Mouse (Mus musculus) intestine, embryonic 15.5 days (tissue): Measurements from ENCODE around the gene Chad. TPM values are rescaled to one million over a fixed set of nuclear protein-coding genes. Genes with fewer than 3 reads are reported as not detected.

Source experiments
- ATAC-seq: fragments of 200-750 bp; cut with Nextera tagmentation; 2 replicates; pipeline ENCODE4 v1.8.0; 2017; ENCODE audit warnings: moderate TSS enrichment, moderate library complexity
- H3K27ac ChIP-seq: fragments of 300-500 bp; sonication (generic); 2 replicates; pipeline ENCODE4 v1.5.1; 2015; ENCODE audit warnings: mild to moderate bottlenecking, inconsistent platforms
- H3K27me3 ChIP-seq: fragments of 300-500 bp; sonication (generic); replicated peaks from 2 replicates; pipeline ENCODE4 v1.6.1; 2015; ENCODE audit warnings: inconsistent platforms
- H3K36me3 ChIP-seq: fragments of 300-500 bp; sonication (generic); 2 replicates; pipeline ENCODE4 v1.6.1; 2015; ENCODE audit warnings: inconsistent platforms
- H3K4me1 ChIP-seq: fragments of 300-500 bp; sonication (generic); replicated peaks from 2 replicates; pipeline ENCODE4 v1.6.1; 2015; ENCODE audit warnings: inconsistent platforms
- H3K4me2 ChIP-seq: fragments of 300-500 bp; sonication (generic); replicated peaks from 2 replicates; pipeline ENCODE4 v1.6.1; 2015; ENCODE audit warnings: mild to moderate bottlenecking, inconsistent platforms
- H3K4me3 ChIP-seq: fragments of 300-500 bp; sonication (generic); replicated peaks from 2 replicates; pipeline ENCODE4 v1.5.1; 2015; ENCODE audit warnings: inconsistent platforms
- H3K9ac ChIP-seq: fragments of 300-500 bp; sonication (generic); 2 replicates; pipeline ENCODE4 v1.6.1; 2015; ENCODE audit warnings: inconsistent platforms
- H3K9me3 ChIP-seq: fragments of 300-500 bp; sonication (generic); 2 replicates; pipeline ENCODE4 v1.6.1; 2016; ENCODE audit warnings: inconsistent platforms
- WGBS: fragments of 180-500 bp; shearing (Covaris S2); methylation state at CpG from one replicate; pipeline ENCODE4 v1.1.7; 2015; 5-methylcytosine and 5-hydroxymethylcytosine counted together
- polyA plus RNA-seq: library from polyadenylated mRNA; unstranded; fragments of >200 nt; fragmentation: Nextera tagmentation; extraction: Ambion mirVana; gene quantifications from 2 replicates; pipeline ENCODE4 v1.2.1, GENCODE M21; 2015

The Chad gene
- polyA plus RNA-seq, 1 experiment from 2014 or later: 1.4 TPM

DNA sequence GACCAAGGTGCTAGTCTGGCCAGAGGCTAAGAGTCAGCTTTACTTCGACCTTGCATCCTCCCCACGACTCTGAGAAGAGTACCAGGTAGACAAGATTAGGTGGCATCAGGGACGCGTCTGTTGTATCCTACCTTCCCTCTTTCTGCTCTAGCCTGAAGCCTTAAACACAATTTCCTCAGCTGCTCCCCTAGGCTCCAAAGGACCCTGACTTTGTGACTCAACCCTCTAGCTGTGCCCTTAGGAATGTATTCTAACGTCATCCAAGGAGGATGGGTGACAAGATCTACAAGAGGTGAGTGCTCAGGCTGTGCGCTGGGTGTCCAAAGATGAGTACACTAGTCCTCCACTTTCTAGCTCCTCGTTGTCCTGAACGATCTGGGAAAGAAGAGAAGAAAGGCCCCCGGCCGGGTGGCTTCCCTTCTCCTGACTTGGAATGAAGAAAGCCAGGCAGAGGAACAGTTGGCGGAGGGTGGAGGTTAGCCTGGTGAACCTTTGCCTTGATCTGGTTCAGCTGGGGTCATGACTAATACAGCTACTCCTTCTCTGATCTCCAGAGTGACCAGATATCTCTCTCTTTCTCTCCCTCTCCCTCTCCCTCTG is 37.6 kb downstream of the Chad start:
- Histone ChIP-seq H3K27me3 (no peaks in the 10 kb centered on the region), H3K36me3 (no peaks in the 10 kb centered on the region), H3K4me3 (no peak overlapping the region), H3K4me1 (peaks cover 12% of the 10 kb centered on the region), H3K9me3 (no peaks in the 10 kb centered on the region), H3K27ac (no peak overlapping the region), H3K4me2 (peak overlapping the region; percentile 74), H3K9ac (peak overlapping the region; percentile 52; the same call in 1 of the 2 replicates)
- ATAC-seq: no peak; the same call in 1 of the 2 replicates
- WGBS: 56% methylated on average over 11 of the region's 11 CpGs

DNA sequence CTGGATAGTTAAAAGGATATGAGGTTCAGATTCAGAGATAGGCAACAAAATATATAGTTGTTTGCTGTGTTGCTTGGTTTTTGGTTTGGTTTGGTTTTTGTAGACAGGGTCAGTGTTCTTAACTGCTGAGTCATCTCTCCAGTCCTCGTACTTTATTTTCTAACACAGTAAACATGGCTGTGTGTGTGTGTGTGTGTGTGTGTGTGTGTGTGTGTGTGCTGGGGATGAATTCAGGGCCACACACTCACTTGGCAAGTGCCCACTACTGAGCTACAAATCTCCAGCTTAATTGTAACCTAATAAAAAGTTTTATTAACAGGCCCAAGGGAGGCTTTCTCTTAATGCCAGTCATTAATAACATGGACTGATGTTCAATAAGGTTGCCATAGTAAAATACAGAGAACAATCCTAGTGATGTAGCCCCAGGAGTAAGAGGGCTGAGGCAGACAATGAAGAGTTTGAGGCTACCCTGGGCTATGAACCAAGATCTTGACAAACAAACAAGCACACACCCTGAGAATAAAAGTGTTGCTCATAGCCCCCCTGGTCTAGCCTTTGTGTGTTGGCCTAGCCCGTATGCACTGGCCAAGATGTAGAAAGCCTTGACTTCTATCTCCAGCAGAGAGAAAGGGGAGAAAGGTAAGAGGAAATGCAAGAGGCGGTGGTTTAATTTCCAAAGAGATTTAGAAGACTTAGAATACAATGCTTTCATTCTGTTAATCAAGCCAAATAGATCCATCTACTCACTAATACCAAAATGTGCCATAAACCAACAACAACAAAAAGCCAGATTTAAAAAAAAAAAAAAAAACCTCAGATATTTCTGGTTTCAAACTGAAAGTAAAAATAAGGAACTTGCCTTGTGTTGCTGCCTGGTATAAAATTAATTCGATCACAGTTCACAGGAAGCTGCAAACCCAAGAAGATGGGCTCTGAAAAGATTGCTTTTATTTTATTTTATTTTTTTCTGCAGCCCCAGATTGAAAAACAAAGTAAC is 46.2 kb downstream of the Chad start:
- H3K27me3 ChIP-seq: no peaks in the 10 kb centered on the region
- no peak overlapping the region for H3K27ac ChIP-seq
- H3K9ac ChIP-seq: no peak overlapping the region
- H3K9me3 ChIP-seq: no peaks in the 10 kb centered on the region
- H3K4me3 ChIP-seq: no peak overlapping the region
- H3K4me1 ChIP-seq: no peaks in the 10 kb centered on the region
- ATAC-seq: no peak
- no peaks in the 10 kb centered on the region for H3K36me3 ChIP-seq
- 65% methylated on average over 4 of the region's 4 CpGs for WGBS
- H3K4me2 ChIP-seq: no peak overlapping the region

DNA sequence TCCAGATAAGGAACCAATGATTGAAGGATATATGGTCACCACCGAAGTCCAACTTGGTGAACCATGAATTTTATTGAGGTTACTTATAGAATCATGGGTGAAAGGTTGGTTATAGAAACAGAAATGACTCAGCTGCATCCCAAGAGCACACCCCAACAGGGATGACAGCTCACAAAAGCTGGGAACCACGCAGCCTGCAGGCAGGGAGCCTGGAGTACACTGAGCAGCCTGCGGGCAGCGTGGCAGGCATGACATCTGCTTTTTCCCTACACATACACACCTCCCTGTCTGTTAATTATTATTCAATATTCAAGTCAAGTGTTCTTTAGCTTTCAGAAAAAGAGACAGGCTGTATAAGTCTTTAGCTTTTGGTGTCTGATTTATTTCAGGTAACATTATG is 49.8 kb downstream of the Chad start:
- H3K27ac ChIP-seq: no peak overlapping the region
- H3K4me1 ChIP-seq: no peaks in the 10 kb centered on the region
- no peak overlapping the region for H3K9ac ChIP-seq
- H3K4me3 ChIP-seq: no peak overlapping the region
- no peaks in the 10 kb centered on the region for H3K36me3 ChIP-seq
- 45% methylated on average over 4 of the region's 4 CpGs for WGBS
- no peaks in the 10 kb centered on the region for H3K27me3 ChIP-seq
- peak; percentile 84 for ATAC-seq
- H3K4me2 ChIP-seq: no peak overlapping the region
- no peaks in the 10 kb centered on the region for H3K9me3 ChIP-seq

DNA sequence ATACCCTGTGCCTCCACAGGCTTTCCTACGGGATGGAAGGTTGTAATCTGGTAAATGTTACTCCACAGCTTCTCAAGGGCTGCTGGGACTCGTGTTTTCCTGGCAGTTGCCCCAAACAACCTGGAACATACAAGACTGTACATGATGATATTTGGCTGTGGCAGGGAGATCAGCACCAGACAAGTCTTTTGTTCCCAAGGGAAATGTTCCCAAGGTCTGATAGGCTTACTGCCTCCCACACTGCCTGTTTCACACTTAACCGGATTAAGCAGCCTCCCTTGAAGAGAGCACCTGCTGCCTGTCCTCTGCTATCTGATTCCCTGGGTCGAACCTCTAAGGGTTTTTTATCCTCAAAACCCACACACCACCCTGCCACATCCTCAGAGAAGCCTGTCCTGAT is 50.6 kb downstream of the Chad start:
- H3K36me3 ChIP-seq: no peaks in the 10 kb centered on the region

DNA sequence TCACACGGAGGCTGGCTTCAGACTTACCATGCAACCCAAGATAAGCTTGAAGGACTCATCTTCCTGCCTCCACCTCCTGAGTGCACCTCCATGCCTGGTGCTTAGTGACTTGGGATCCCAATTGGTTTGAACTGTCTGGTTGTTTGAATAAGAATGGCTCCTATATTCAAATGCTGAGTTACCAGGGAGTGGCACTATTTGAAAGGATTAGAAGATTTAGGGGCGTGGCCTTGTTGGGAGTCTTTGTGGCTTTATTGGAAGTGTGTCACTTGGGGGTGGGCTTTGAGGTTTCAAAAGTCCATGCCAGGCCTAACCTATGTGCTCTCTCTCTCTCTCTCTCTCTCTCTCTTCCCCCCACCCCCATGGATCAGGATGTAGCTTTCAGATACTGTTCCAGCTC is 52.8 kb downstream of the Chad start:
- no peak for ATAC-seq
- H3K4me3 ChIP-seq: no peak overlapping the region
- 87% methylated on average over 2 of the region's 2 CpGs for WGBS
- H3K9ac ChIP-seq: no peak overlapping the region
- no peak overlapping the region for H3K27ac ChIP-seq
- H3K4me2 ChIP-seq: no peak overlapping the region
- no peaks in the 10 kb centered on the region for H3K27me3 ChIP-seq
- H3K9me3 ChIP-seq: no peaks in the 10 kb centered on the region
- H3K4me1 ChIP-seq: no peaks in the 10 kb centered on the region
- H3K36me3 ChIP-seq: no peaks in the 10 kb centered on the region

More for the DNA sequence above, 50.6 kb downstream of the Chad start:
- Histone ChIP-seq H3K27ac (no peak overlapping the region), H3K9me3 (no peaks in the 10 kb centered on the region), H3K4me1 (no peaks in the 10 kb centered on the region), H3K9ac (no peak overlapping the region), H3K4me2 (no peak overlapping the region), H3K4me3 (no peak overlapping the region), H3K27me3 (no peaks in the 10 kb centered on the region)
- WGBS: 33% methylated on average over 4 of the region's 4 CpGs
- ATAC-seq: no peak

Other genes starting within 250 kb of the Chad start
- 85.9 and 103 TPM in 2 replicates for gene Luc7l3, start 243.1 kb upstream of the Chad start, polyA plus RNA-seq
- gene Ankrd40, start 237.0 kb upstream of the Chad start, polyA plus RNA-seq: 22.0 and 23.0 TPM in 2 replicates
- gene Abcc3, start 172.1 kb upstream of the Chad start, polyA plus RNA-seq: 1.5 and 2.6 TPM in 2 replicates
- gene Cacna1g, start 90.8 kb upstream of the Chad start, polyA plus RNA-seq: 5.2 and 7.9 TPM in 2 replicates
- 0.06 TPM in 1 of 2 replicates, not detected in the other for gene Spata20, start 78.9 kb upstream of the Chad start, polyA plus RNA-seq
- gene Epn3, start 65.1 kb upstream of the Chad start, polyA plus RNA-seq: 2.1 and 3.3 TPM in 2 replicates
- gene Mycbpap, start 43.3 kb upstream of the Chad start, polyA plus RNA-seq: 2.0 and 2.2 TPM in 2 replicates
- 2.8 and 3.4 TPM in 2 replicates for gene Rsad1, start 15.8 kb upstream of the Chad start, polyA plus RNA-seq
- gene Acsf2, start 36.8 kb downstream of the Chad start, polyA plus RNA-seq: 3.0 and 4.2 TPM in 2 replicates
- 232 and 251 TPM in 2 replicates for gene Lrrc59, start 64.7 kb downstream of the Chad start, polyA plus RNA-seq
- 134 and 148 TPM in 2 replicates for gene Mrpl27, start 88.7 kb downstream of the Chad start, polyA plus RNA-seq
- gene Eme1, start 88.9 kb downstream of the Chad start, polyA plus RNA-seq: 16.2 and 18.0 TPM in 2 replicates
- gene Xylt2, start 112.5 kb downstream of the Chad start, polyA plus RNA-seq: 16.1 and 16.6 TPM in 2 replicates
- gene Gm11541, start 139.5 kb downstream of the Chad start, polyA plus RNA-seq: 0.43 and 0.54 TPM in 2 replicates
- 0.14 TPM in 1 of 2 replicates, not detected in the other for gene Cdc34b, start 176.7 kb downstream of the Chad start, polyA plus RNA-seq
- 0.06 TPM in 1 of 2 replicates, not detected in the other for gene Tmem92, start 217.7 kb downstream of the Chad start, polyA plus RNA-seq